Mouse (Mus musculus) layer of hippocampus, postnatal 14 days (tissue): ENCODE results near the gene Fancc. TPM values are rescaled to one million over a fixed set of nuclear protein-coding genes. Genes with fewer than 3 reads are reported as not detected.

Source experiments
- microRNA-seq, 2 experiments: library from miRNA; unstranded; fragments of <30 nt; microRNA quantifications; one replicate each; pipeline ENCODE4 v1.2.0; 2021
- total RNA-seq, 2 experiments: library from RNA; stranded (reverse); gene quantifications; 2 replicates each; pipeline ENCODE4 v1.2.3; 2021

The Fancc gene
- total RNA-seq, 2 experiments from 2014 or later, result 7.1 to 7.7 TPM

Small RNAs within 50 kb of the gene (microRNA-seq; reads per million reads assigned to microRNA genes)
- 10,789 to 18,792 reads per million in 2 experiments for gene Mir23b
- gene Mir24-1, result 0 reads per million in 2 experiments
- 995 to 1,174 reads per million in 2 experiments for gene Mir27b
- gene Mir3074-1, result 0 reads per million in 2 experiments

Other genes starting within 250 kb of the Fancc start
- 10 to 100 TPM; 40.2 to 48.1 TPM for gene Ptch1, start 76.3 kb upstream of the Fancc start, total RNA-seq